Mouse (Mus musculus) CH12.LX (cell line): Measurements from ENCODE around the gene Slc26a10. TPM values are rescaled to one million over a fixed set of nuclear protein-coding genes. Genes with fewer than 3 reads are reported as not detected.
A peak's percentile ranks its signal among the peaks of the same experiment; 100 is the strongest.

ENCODE experiments used
- DNase-seq: peaks from one replicate; pipeline ENCODE4 v3.0.0-alpha.2; 2013; ENCODE audit errors: extremely low read depth
- H3K27ac ChIP-seq: 2 replicates; pipeline ENCODE4 v1.5.1; 2012; ENCODE audit warnings: low read depth, mild to moderate bottlenecking, control low read depth, moderate library complexity; ENCODE audit not compliant: insufficient read depth
- H3K27me3 ChIP-seq: replicated peaks from 2 replicates; pipeline ENCODE3; 2012; ENCODE audit warnings: inconsistent platforms
- H3K36me3 ChIP-seq, 2 experiments: replicated peaks in 1 of 2; 2 replicates each; pipeline versions ENCODE3 to v1.6.1; 2012; ENCODE audit warnings: inconsistent platforms in 1 of 2, low read length in 1 of 2, mild to moderate bottlenecking in 1 of 2, mixed read lengths in 1 of 2, moderate library complexity in 1 of 2; ENCODE audit not compliant: control insufficient read depth in 1 of 2, insufficient read depth in 1 of 2
- H3K4me1 ChIP-seq, 2 experiments: 2 replicates each; pipeline ENCODE4 v1.6.1; 2012; ENCODE audit warnings: inconsistent platforms in 1 of 2, moderate library complexity in 1 of 2; ENCODE audit not compliant: insufficient read depth in 2 of 2, control insufficient read depth in 1 of 2
- H3K4me2 ChIP-seq: 2 replicates; pipeline ENCODE4 v1.6.1; 2012; ENCODE audit warnings: low read depth, mild to moderate bottlenecking, control low read depth; ENCODE audit not compliant: poor library complexity, insufficient read depth, severe bottlenecking
- H3K4me3 ChIP-seq, 3 experiments: fragments of 150-350 bp in 1 of 3; sonication (generic) in 1 of 3; replicated peaks in 1 of 3; 2 replicates each; pipeline versions ENCODE3 to v1.5.1; 2011 to 2012; ENCODE audit warnings: low read depth in 2 of 3, low read length in 2 of 3, mild to moderate bottlenecking in 2 of 3, moderate library complexity in 2 of 3, control low read depth in 1 of 3, improper control_type of control experiment in 1 of 3, inconsistent platforms in 1 of 3, mixed read lengths in 1 of 3; ENCODE audit not compliant: poor library complexity in 1 of 3
- H3K79me2 ChIP-seq: replicated peaks from 2 replicates; pipeline ENCODE4 v1.6.1; 2012; ENCODE audit warnings: mild to moderate bottlenecking, moderate library complexity; ENCODE audit not compliant: control insufficient read depth, poor library complexity, insufficient read depth, severe bottlenecking; ENCODE audit errors: extremely low read depth
- H3K9ac ChIP-seq: 2 replicates; pipeline ENCODE4 v1.6.1; 2012; ENCODE audit warnings: low read depth, mild to moderate bottlenecking, control low read depth, moderate library complexity; ENCODE audit not compliant: insufficient read depth
- H3K9me3 ChIP-seq: replicated peaks from 2 replicates; pipeline ENCODE3; 2012; ENCODE audit warnings: low read length, inconsistent platforms, mixed read lengths
- CHD1 ChIP-seq: IDR thresholded peaks from 2 replicates; pipeline ENCODE4 v1.6.1; 2012; ENCODE audit warnings: low read depth, low read length, improper control_type of control experiment, inconsistent platforms
- CHD2 ChIP-seq: IDR thresholded peaks from 2 replicates; pipeline ENCODE4 v1.6.1; 2011; ENCODE audit warnings: low read length, improper control_type of control experiment
- CTCF ChIP-seq, 2 experiments: IDR thresholded peaks in 1 of 2; conservative IDR thresholded peaks in 1 of 2; 2 replicates each; pipeline ENCODE4 v1.5.1; 2011 to 2012; ENCODE audit warnings: low read depth in 2 of 2, low read length in 2 of 2, improper control_type of control experiment in 1 of 2, inconsistent platforms in 1 of 2, mild to moderate bottlenecking in 1 of 2, moderate library complexity in 1 of 2
- E2F4 ChIP-seq: IDR thresholded peaks from 2 replicates; pipeline ENCODE4 v1.6.1; 2011; ENCODE audit warnings: low read depth, low read length, improper control_type of control experiment; ENCODE audit not compliant: insufficient replicate concordance
- ELF1 ChIP-seq: IDR thresholded peaks from 2 replicates; pipeline ENCODE4 v1.6.1; 2014; ENCODE audit warnings: low read depth, mild to moderate bottlenecking, inconsistent platforms, low read length, improper control_type of control experiment
- EP300 ChIP-seq: IDR thresholded peaks from 2 replicates; pipeline ENCODE4 v1.6.1; 2011; ENCODE audit warnings: low read length, improper control_type of control experiment
- ETS1 ChIP-seq: conservative IDR thresholded peaks from 2 replicates; pipeline ENCODE4 v1.6.1; 2012; ENCODE audit warnings: low read depth, mild to moderate bottlenecking, inconsistent platforms, low read length, improper control_type of control experiment, moderate library complexity
- HCFC1 ChIP-seq: IDR thresholded peaks from 2 replicates; pipeline ENCODE4 v1.6.1; 2012; ENCODE audit warnings: low read depth, mild to moderate bottlenecking, inconsistent platforms, low read length, improper control_type of control experiment
- IRF4 ChIP-seq: IDR thresholded peaks from 2 replicates; pipeline ENCODE4 v1.6.1; 2014; ENCODE audit warnings: low read depth, mild to moderate bottlenecking, inconsistent platforms, low read length, improper control_type of control experiment
- JUN ChIP-seq: IDR thresholded peaks from 2 replicates; pipeline ENCODE4 v1.6.1; 2011; ENCODE audit warnings: low read depth, mild to moderate bottlenecking, low read length, improper control_type of control experiment, moderate library complexity; ENCODE audit not compliant: insufficient read depth
- JUND ChIP-seq: conservative IDR thresholded peaks from 2 replicates; pipeline ENCODE4 v1.6.1; 2011; ENCODE audit warnings: low read depth, low read length, improper control_type of control experiment
- KAT2A ChIP-seq: IDR thresholded peaks from 2 replicates; pipeline ENCODE4 v1.6.1; 2012; ENCODE audit warnings: low read length, improper control_type of control experiment, inconsistent platforms; ENCODE audit not compliant: insufficient replicate concordance
- MAFK ChIP-seq: IDR thresholded peaks from 2 replicates; pipeline ENCODE4 v1.6.1; 2011; ENCODE audit warnings: low read length, improper control_type of control experiment; ENCODE audit not compliant: insufficient replicate concordance
- MAZ ChIP-seq: IDR thresholded peaks from 2 replicates; pipeline ENCODE4 v1.6.1; 2012; ENCODE audit warnings: low read depth, mild to moderate bottlenecking, inconsistent platforms, low read length, improper control_type of control experiment, moderate library complexity
- MEF2A ChIP-seq: IDR thresholded peaks from 2 replicates; pipeline ENCODE4 v1.6.1; 2014; ENCODE audit warnings: low read depth, mild to moderate bottlenecking, inconsistent platforms, low read length, improper control_type of control experiment, borderline replicate concordance
- MXI1 ChIP-seq: IDR thresholded peaks from 2 replicates; pipeline ENCODE4 v1.6.1; 2011; ENCODE audit warnings: mild to moderate bottlenecking, low read depth, low read length, improper control_type of control experiment
- MYC ChIP-seq: IDR thresholded peaks from 2 replicates; pipeline ENCODE4 v1.6.1; 2011; ENCODE audit warnings: low read depth, mild to moderate bottlenecking, improper control_type of control experiment, low read length
- NRF1 ChIP-seq: IDR thresholded peaks from 2 replicates; pipeline ENCODE4 v1.6.1; 2014; ENCODE audit warnings: low read depth, mild to moderate bottlenecking, inconsistent platforms, low read length, improper control_type of control experiment, moderate library complexity
- PAX5 ChIP-seq: IDR thresholded peaks from 2 replicates; pipeline ENCODE4 v1.6.1; 2012; ENCODE audit warnings: low read length, inconsistent platforms, mixed read lengths
- POLR2A ChIP-seq: IDR thresholded peaks from 2 replicates; pipeline ENCODE4 v1.6.1; 2011; ENCODE audit warnings: low read depth, mild to moderate bottlenecking, improper control_type of control experiment, low read length
- RAD21 ChIP-seq: IDR thresholded peaks from 2 replicates; pipeline ENCODE4 v1.6.1; 2011; ENCODE audit warnings: low read depth, mild to moderate bottlenecking, low read length, improper control_type of control experiment, moderate library complexity
- RCOR1 ChIP-seq: conservative IDR thresholded peaks from 2 replicates; pipeline ENCODE4 v1.6.1; 2012; ENCODE audit warnings: low read depth, mild to moderate bottlenecking, inconsistent platforms, low read length, improper control_type of control experiment
- SIN3A ChIP-seq: IDR thresholded peaks from 2 replicates; pipeline ENCODE4 v1.6.1; 2012; ENCODE audit warnings: low read length, improper control_type of control experiment, inconsistent platforms
- TBP ChIP-seq: conservative IDR thresholded peaks from 2 replicates; pipeline ENCODE4 v1.6.1; 2011; ENCODE audit warnings: low read depth, low read length, improper control_type of control experiment
- TCF12 ChIP-seq: IDR thresholded peaks from 2 replicates; pipeline ENCODE4 v1.6.1; 2014; ENCODE audit warnings: low read depth, mild to moderate bottlenecking, inconsistent platforms, low read length, improper control_type of control experiment
- UBTF ChIP-seq: IDR thresholded peaks from 2 replicates; pipeline ENCODE4 v1.6.1; 2012; ENCODE audit warnings: low read depth, mild to moderate bottlenecking, inconsistent platforms, low read length, improper control_type of control experiment, moderate library complexity
- USF1 ChIP-seq: IDR thresholded peaks from 2 replicates; pipeline ENCODE4 v1.6.1; 2014; ENCODE audit warnings: low read depth, mild to moderate bottlenecking, inconsistent platforms, low read length, improper control_type of control experiment
- ZC3H11A ChIP-seq: IDR thresholded peaks from 2 replicates; pipeline ENCODE4 v1.6.1; 2012; ENCODE audit warnings: low read depth, mild to moderate bottlenecking, inconsistent platforms, low read length, improper control_type of control experiment
- ZKSCAN1 ChIP-seq: IDR thresholded peaks from 2 replicates; pipeline ENCODE4 v1.6.1; 2012; ENCODE audit warnings: low read depth, inconsistent platforms, low read length, improper control_type of control experiment, borderline replicate concordance
- ZMIZ1 ChIP-seq: IDR thresholded peaks from 2 replicates; pipeline ENCODE4 v1.6.1; 2012; ENCODE audit warnings: low read depth, mild to moderate bottlenecking, inconsistent platforms, low read length, improper control_type of control experiment
- ZNF384 ChIP-seq: IDR thresholded peaks from 2 replicates; pipeline ENCODE4 v1.6.1; 2012; ENCODE audit warnings: low read depth, low read length, improper control_type of control experiment, inconsistent platforms
- dilution Hi-C: fragments of 300-500 bp; cut with MboI; formaldehyde crosslinking; loops from 2 replicates; pipeline ENCODE4 v1.14.3; 2020; ENCODE audit warnings: low sequenced_read_pairs; ENCODE audit not compliant: extremely low pct_unique_long_range_greater_than_20kb, extremely low pct_ligation_motif_present
- in situ Hi-C: fragments of 300-500 bp; cut with MboI; formaldehyde crosslinking; loops from 3 replicates; pipeline ENCODE4 v1.14.3; 2019; ENCODE audit warnings: low sequenced_read_pairs, low pct_ligation_motif_present, low pct_unique_long_range_greater_than_20kb, mixed read lengths
- polyA plus RNA-seq: library from polyadenylated mRNA; unstranded; fragments of >175 nt; gene quantifications from 2 replicates; pipeline ENCODE4 v1.2.1, GENCODE M21; 2012; ENCODE audit warnings: low read depth; ENCODE audit not compliant: insufficient read length
- total RNA-seq, 2 experiments: library from RNA; depleted of rRNA; stranded (reverse); fragments of 300-350 nt in 1 of 2; fragments of >200 nt in 1 of 2; gene quantifications; 2 replicates each; pipeline ENCODE4 v1.2.3; 2012 to 2014

Slc26a10 gene
- total and polyA plus RNA-seq, 3 experiments = 0.05 to 1.7 (median 0.16) TPM

DNA sequence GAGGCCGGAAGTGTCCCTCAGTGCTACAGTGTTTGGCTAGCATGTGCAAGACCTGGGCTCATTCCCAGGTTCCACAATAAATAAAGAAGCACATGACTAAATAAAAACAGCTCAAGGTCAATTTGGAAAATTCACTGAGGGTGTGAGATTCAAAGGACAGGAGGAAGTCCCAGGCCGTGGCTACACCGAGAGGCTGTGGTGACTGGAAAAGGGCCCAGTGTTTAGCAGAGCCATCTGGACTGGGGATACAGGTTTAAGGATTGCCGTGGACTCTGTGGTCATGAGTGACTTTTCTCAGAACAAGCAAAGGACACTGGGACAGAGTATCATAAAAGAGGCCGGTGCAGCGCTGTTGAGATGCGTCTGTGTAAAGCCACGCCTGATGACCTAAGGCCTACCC is 32.8 kb upstream of the Slc26a10 start:
- Histone ChIP-seq H3K27me3 (no peaks in the 10 kb centered on the region), H3K9ac (no peak overlapping the region), H3K9me3 (no peaks in the 10 kb centered on the region), H3K4me2 (no peak overlapping the region), H3K4me1 (peaks cover 7 to 21% of the 10 kb centered on the region in 2 experiments), H3K79me2 (peaks cover 8% of the 10 kb centered on the region; the same call in 1 of the 2 replicates), H3K36me3 (peaks cover 6 to 17% of the 10 kb centered on the region in 2 experiments), H3K4me3 (no peak overlapping the region), H3K27ac (no peak overlapping the region)
- no peak for DNase-seq
- dilution Hi-C loops = no loop called here
- in situ Hi-C loops = no loop called here
- TF ChIP-seq TBP (no peak), ELF1 (no peak), ZNF384 (no peak), USF1 (no peak), MAZ (no peak), TCF12 (no peak), RCOR1 (no peak), JUN (no peak), KAT2A (no peak)

- Histone ChIP-seq H3K27me3 (no peaks in the 10 kb centered on the region), H3K36me3 (peaks cover 20 to 32% of the 10 kb centered on the region in 2 experiments), H3K79me2 (peaks cover 8% of the 10 kb centered on the region; the same call in 1 of the 2 replicates), H3K4me1 (peaks cover 7 to 21% of the 10 kb centered on the region in 2 experiments), H3K4me2 (peak within 1 kb of the TSS; percentile 57), H3K4me3 (peak within 1 kb of the TSS; percentile 64 to 90 (median 80)), H3K9me3 (no peaks in the 10 kb centered on the region), H3K9ac (peak within 1 kb of the TSS; percentile 51), H3K27ac (no peak within 1 kb of the TSS)
- in situ Hi-C loops = no loop called here
- dilution Hi-C loops = no loop called here
- peak; percentile 85 for DNase-seq
- no peak for TF ChIP-seq E2F4
- TF ChIP-seq ZMIZ1 = peak; percentile 82; the same call in 1 of the 2 replicates
- peak; percentile 89 for TF ChIP-seq SIN3A
- peak; percentile 97 for TF ChIP-seq USF1
- TF ChIP-seq ZNF384 = no peak
- no peak for TF ChIP-seq CHD1
- TF ChIP-seq JUND = no peak
- no peak for TF ChIP-seq JUN
- TF ChIP-seq IRF4 = no peak; the same call in 1 of the 2 replicates
- peak; percentile 66 for TF ChIP-seq HCFC1
- TF ChIP-seq UBTF = no peak
- TF ChIP-seq MAFK = no peak
- peak; percentile 73 for TF ChIP-seq NRF1
- 0 out of 2 replicates have a peak, but pooled peaks have one; percentile 25 for TF ChIP-seq MAZ
- TF ChIP-seq ZC3H11A = no peak
- TF ChIP-seq ETS1 = no peak; the same call in 1 of the 2 replicates
- no peak for TF ChIP-seq RCOR1
- no peak for TF ChIP-seq MYC
- TF ChIP-seq MEF2A = no peak; the same call in 1 of the 2 replicates
- TF ChIP-seq CHD2 = 0 out of 2 replicates have a peak, but pooled peaks have one; percentile 17
- TF ChIP-seq RAD21 = no peak
- TF ChIP-seq KAT2A = 0 out of 2 replicates have a peak, but pooled peaks have one; percentile 49
- TF ChIP-seq ZKSCAN1 = no peak
- no peak for TF ChIP-seq CTCF (conservative IDR thresholded peaks at IDR 0.05 in 1 of 2, IDR thresholded peaks at IDR 0.05 in 1 of 2; ENCODE audit: low read depth in 2 of 2, low read length in 2 of 2)
- TF ChIP-seq ELF1 = peak; percentile 98
- no peak for TF ChIP-seq EP300
- no peak for TF ChIP-seq MXI1
- TF ChIP-seq TBP = peak; percentile 66
- TF ChIP-seq POLR2A = peak; percentile 90
- no peak for TF ChIP-seq PAX5
Measured at GRCm38 (mm10) chr10:127211414-127211854, 31.0 kb upstream of the Slc26a10 start, which contains the start of gene Pip4k2c. Gene Pip4k2c, minus strand, starts transcription at chr10:127211585.
